ENCODE assay signal across 11 mouse cellular contexts in genomic region chr1:120258744-120259143, GRCm38 (mm10). TPM values are rescaled to one million over a fixed set of nuclear protein-coding genes. Genes with fewer than 3 reads are reported as not detected.
DNase-seq lines count a peak whose midpoint lies in the region; ATAC-seq lines count a peak whose summit lies in the region.
"Had no signal": no experiment of that assay in that cellular context is flagged by ENCODE, and none has a peak within 500 bp of the region (broad histone marks: within the 10 kb centered on the region; RNA-seq: fewer than 3 reads in every experiment).

No protein-coding gene starts in this region.

- WGBS in embryonic facial prominence, embryonic 10.5 days, result 44% methylated on average over 9 of the region's 9 CpGs
- WGBS in limb, embryonic 10.5 days, result 40% methylated on average over 9 of the region's 9 CpGs
- WGBS in kidney, embryonic 16.5 days, result 36% methylated on average over 9 of the region's 9 CpGs

- peaks cover 6% of the 10 kb centered on the region for H3K27me3 ChIP-seq in embryonic facial prominence, embryonic 10.5 days (replicated peaks; ENCODE audit: low read depth, poor library complexity, severe bottlenecking)
- H3K27me3 ChIP-seq in limb, embryonic 10.5 days (ENCODE audit: low read depth, poor library complexity, severe bottlenecking), result peaks cover 5% of the 10 kb centered on the region
- no peaks in the 10 kb centered on the region for H3K27me3 ChIP-seq in kidney, embryonic 16.5 days (ENCODE audit: insufficient read depth, low read length)
- H3K27me3 ChIP-seq: heart, embryonic 15.5 days had no signal

- peak; percentile 97 for DNase-seq in heart, adult 11 months
- DNase-seq in heart, postnatal 4 days, result no peak
- DNase-seq in embryonic facial prominence, embryonic 10.5 days (ENCODE audit: low spot score), result no peak
- DNase-seq in limb, embryonic 10.5 days (ENCODE audit: low spot score), result no peak
- peak; percentile 3 to 25 for DNase-seq in natural killer cell, adult 2 months (ENCODE audit: low spot score in 2 of 2)
- no peak for DNase-seq in adrenal gland, postnatal 10 days
- no peak for DNase-seq in kidney, postnatal 25 days
- DNase-seq: cerebellum, adult 11 months; layer of hippocampus, adult 9-11 months had no signal

- H3K27ac ChIP-seq in embryonic facial prominence, embryonic 10.5 days (replicated peaks), result peak overlapping the region; percentile 54
- peak overlapping the region; percentile 74 for H3K27ac ChIP-seq in limb, embryonic 10.5 days
- H3K27ac ChIP-seq in kidney, embryonic 16.5 days (ENCODE audit: low read length), result no peak overlapping the region
- H3K27ac ChIP-seq: heart, embryonic 15.5 days had no signal

- no peaks in the 10 kb centered on the region for H3K36me3 ChIP-seq in embryonic facial prominence, embryonic 10.5 days (replicated peaks)
- no peaks in the 10 kb centered on the region for H3K36me3 ChIP-seq in limb, embryonic 10.5 days
- no peaks in the 10 kb centered on the region for H3K36me3 ChIP-seq in kidney, embryonic 16.5 days (ENCODE audit: insufficient read depth, low read length)
- H3K36me3 ChIP-seq: heart, embryonic 15.5 days had no signal

- H3K9ac ChIP-seq in kidney, embryonic 16.5 days (replicated peaks; ENCODE audit: low read length), result no peak overlapping the region
- H3K9ac ChIP-seq: heart, embryonic 15.5 days had no signal

- H3K9me3 ChIP-seq in embryonic facial prominence, embryonic 10.5 days, result no peaks in the 10 kb centered on the region
- H3K9me3 ChIP-seq in limb, embryonic 10.5 days (replicated peaks), result no peaks in the 10 kb centered on the region
- no peaks in the 10 kb centered on the region for H3K9me3 ChIP-seq in kidney, embryonic 16.5 days (ENCODE audit: low read length)
- H3K9me3 ChIP-seq: heart, embryonic 15.5 days had no signal

- ATAC-seq in kidney, embryonic 16.5 days (ENCODE audit: low FRiP score, low TSS enrichment), result no peak

- no peak overlapping the region for H3K4me2 ChIP-seq in kidney, embryonic 16.5 days (replicated peaks; ENCODE audit: low read depth, low read length)
- H3K4me2 ChIP-seq: heart, embryonic 15.5 days had no signal

- H3K4me3 ChIP-seq in embryonic facial prominence, embryonic 10.5 days, result 0 out of 2 replicates have a peak overlapping the region, but pooled peaks have one; percentile 3
- no peak overlapping the region for H3K4me3 ChIP-seq in limb, embryonic 10.5 days
- no peak overlapping the region for H3K4me3 ChIP-seq in kidney, embryonic 16.5 days (ENCODE audit: low read length)
- H3K4me3 ChIP-seq: heart, embryonic 15.5 days had no signal

- peaks cover 19% of the 10 kb centered on the region for H3K4me1 ChIP-seq in embryonic facial prominence, embryonic 10.5 days
- H3K4me1 ChIP-seq in limb, embryonic 10.5 days, result peaks cover 25% of the 10 kb centered on the region
- no peaks in the 10 kb centered on the region for H3K4me1 ChIP-seq in kidney, embryonic 16.5 days (ENCODE audit: insufficient read depth, low read length)

RNA-seq across cellular contexts. Expression of gene Steap3, which starts 13.8 kb away (rescaled TPM):
- total RNA-seq in heart, postnatal 4 days (2021), result 10 to 100 TPM; 24.3 to 24.8 TPM
- 2.6 and 3.6 TPM in 2 replicates for polyA plus RNA-seq in embryonic facial prominence, embryonic 10.5 days (2016; fragmentation: Nextera tagmentation; extraction: Ambion mirVana)
- polyA plus RNA-seq in limb, embryonic 10.5 days (2016; fragmentation: Nextera tagmentation; extraction: Ambion mirVana), result 4.5 TPM in 2 replicates
- total RNA-seq in adrenal gland, postnatal 10 days (2021), result 10 to 100 TPM; 27.8 to 36.7 TPM
- 2.8 and 4.0 TPM in 2 replicates for polyA plus RNA-seq in kidney, embryonic 16.5 days (2015; fragmentation: Nextera tagmentation; extraction: Ambion mirVana)

Comparison
In these comparisons a context has a peak if more than half of its experiments do, and no peak if none do; other contexts are left out.
1. DNase-seq: peak in heart, adult 11 months (single experiment) and natural killer cell, adult 2 months (2 of 2); none in heart, postnatal 4 days (single experiment), embryonic facial prominence, embryonic 10.5 days (single experiment), limb, embryonic 10.5 days (single experiment), adrenal gland, postnatal 10 days (single experiment) and kidney, postnatal 25 days (0 of 2).